Mouse (Mus musculus) forebrain, embryonic 12.5 days (tissue): ENCODE data around the gene Ncs1. TPM values are rescaled to one million over a fixed set of nuclear protein-coding genes. Genes with fewer than 3 reads are reported as not detected.

ENCODE experiments used
- ATAC-seq: fragments of 200-750 bp; cut with Nextera tagmentation; 2 replicates; pipeline ENCODE4 v1.8.0; 2017; ENCODE audit warnings: moderate TSS enrichment; ENCODE audit not compliant: low FRiP score
- H3K27ac ChIP-seq: fragments of 300-500 bp; sonication (generic); 2 replicates; pipeline ENCODE4 v1.5.1; 2016; ENCODE audit warnings: mild to moderate bottlenecking
- H3K27me3 ChIP-seq: fragments of 300-500 bp; sonication (generic); 2 replicates; pipeline ENCODE4 v1.6.1; 2016; ENCODE audit warnings: mild to moderate bottlenecking
- H3K36me3 ChIP-seq: fragments of 300-500 bp; sonication (generic); replicated peaks from 2 replicates; pipeline ENCODE4 v1.6.1; 2016; ENCODE audit warnings: mild to moderate bottlenecking
- H3K4me1 ChIP-seq: fragments of 300-500 bp; sonication (generic); 2 replicates; pipeline ENCODE4 v1.6.1; 2016
- H3K4me2 ChIP-seq: fragments of 300-500 bp; sonication (generic); 2 replicates; pipeline ENCODE4 v1.6.1; 2016; ENCODE audit warnings: mild to moderate bottlenecking, moderate library complexity
- H3K4me3 ChIP-seq: fragments of 300-500 bp; sonication (generic); replicated peaks from 2 replicates; pipeline ENCODE4 v1.5.1; 2016; ENCODE audit warnings: mild to moderate bottlenecking
- H3K9ac ChIP-seq: fragments of 300-500 bp; sonication (generic); 2 replicates; pipeline ENCODE4 v1.6.1; 2016; ENCODE audit warnings: mild to moderate bottlenecking
- H3K9me3 ChIP-seq: fragments of 300-500 bp; sonication (generic); 2 replicates; pipeline ENCODE4 v1.6.1; 2016
- WGBS: fragments of 180-500 bp; shearing (Covaris S2); methylation state at CpG from one replicate; pipeline ENCODE4 v1.1.7; 2016; 5-methylcytosine and 5-hydroxymethylcytosine counted together
- polyA plus RNA-seq: library from polyadenylated mRNA; unstranded; fragments of >200 nt; fragmentation: Nextera tagmentation; extraction: Ambion mirVana; gene quantifications from 2 replicates; pipeline ENCODE4 v1.2.1, GENCODE M21; 2016

Gene Ncs1
- polyA plus RNA-seq, 1 experiment from 2014 or later, result 70.0 TPM

DNA sequence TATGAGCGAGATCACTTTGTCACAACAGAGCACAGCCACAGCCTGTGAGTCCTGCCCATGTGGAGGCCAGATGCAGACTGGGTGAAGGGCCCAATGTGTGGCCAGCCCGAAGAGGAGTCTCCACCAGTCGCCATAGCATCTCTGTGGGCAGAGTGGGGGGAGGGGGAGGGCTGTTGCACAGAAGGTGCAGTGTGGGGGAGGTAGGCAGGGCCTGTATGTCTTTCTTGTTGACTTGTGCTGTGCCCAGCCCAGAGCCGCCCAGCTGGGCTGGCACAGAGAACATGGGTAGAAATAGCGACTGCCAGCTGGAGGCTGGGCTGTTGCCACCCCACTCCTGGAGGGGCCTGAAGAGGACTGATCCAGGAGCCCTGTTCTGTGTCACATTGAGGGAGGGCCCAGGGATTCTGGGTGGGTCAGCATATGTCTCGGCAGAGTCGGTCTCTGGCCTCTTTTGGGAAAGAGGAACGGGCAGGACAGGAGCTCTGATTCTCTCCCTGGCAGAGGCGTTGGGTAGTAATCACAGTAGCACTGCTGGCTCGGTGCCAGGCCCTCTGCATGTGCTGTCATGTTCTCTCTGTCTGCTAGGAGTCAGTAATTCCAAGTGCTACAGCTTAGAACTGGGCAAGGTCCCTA is 18.2 kb downstream of the Ncs1 start:
- peak overlapping the region; percentile 25; the same call in 1 of the 2 replicates for H3K4me2 ChIP-seq
- peaks cover 68% of the 10 kb centered on the region for H3K4me1 ChIP-seq
- peak overlapping the region; percentile 3; the same call in 1 of the 2 replicates for H3K9ac ChIP-seq
- H3K36me3 ChIP-seq, result peaks cover 8% of the 10 kb centered on the region; the same call in 1 of the 2 replicates
- ATAC-seq, result no peak; the same call in 1 of the 2 replicates
- no peaks in the 10 kb centered on the region for H3K27me3 ChIP-seq
- peak overlapping the region; percentile 76 for H3K27ac ChIP-seq
- no peaks in the 10 kb centered on the region for H3K9me3 ChIP-seq
- WGBS, result 48% methylated on average over 10 of the region's 10 CpGs
- no peak overlapping the region for H3K4me3 ChIP-seq

DNA sequence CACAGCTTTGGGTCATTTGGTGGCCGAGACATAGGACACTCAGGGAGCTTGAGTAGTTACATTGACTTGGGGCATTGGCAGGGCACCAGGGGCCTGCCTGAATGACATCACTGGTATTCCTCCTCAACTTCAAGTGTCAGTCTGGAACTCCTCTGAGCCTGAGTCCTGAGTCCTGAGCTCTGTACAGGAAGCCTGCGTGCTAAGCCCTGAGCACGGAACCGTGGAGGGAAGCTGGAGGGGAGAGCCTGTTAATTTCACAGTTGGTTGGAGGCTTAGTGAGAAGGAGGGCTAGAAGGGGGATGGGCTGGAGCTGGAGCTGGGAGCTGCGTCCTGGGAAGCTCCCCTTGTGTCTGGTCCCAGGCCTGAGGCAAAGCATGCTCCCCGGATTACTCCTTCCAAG is 21.8 kb downstream of the Ncs1 start:
- no peak overlapping the region for H3K4me2 ChIP-seq
- WGBS, result 12% methylated on average over 6 of the region's 6 CpGs
- H3K4me3 ChIP-seq, result no peak overlapping the region
- peaks cover 62% of the 10 kb centered on the region for H3K4me1 ChIP-seq
- ATAC-seq, result peak; percentile 61
- H3K9ac ChIP-seq, result no peak overlapping the region
- H3K9me3 ChIP-seq, result no peaks in the 10 kb centered on the region
- H3K36me3 ChIP-seq, result peaks cover 9% of the 10 kb centered on the region; the same call in 1 of the 2 replicates
- H3K27ac ChIP-seq, result peak overlapping the region; percentile 62
- H3K27me3 ChIP-seq, result no peaks in the 10 kb centered on the region

DNA sequence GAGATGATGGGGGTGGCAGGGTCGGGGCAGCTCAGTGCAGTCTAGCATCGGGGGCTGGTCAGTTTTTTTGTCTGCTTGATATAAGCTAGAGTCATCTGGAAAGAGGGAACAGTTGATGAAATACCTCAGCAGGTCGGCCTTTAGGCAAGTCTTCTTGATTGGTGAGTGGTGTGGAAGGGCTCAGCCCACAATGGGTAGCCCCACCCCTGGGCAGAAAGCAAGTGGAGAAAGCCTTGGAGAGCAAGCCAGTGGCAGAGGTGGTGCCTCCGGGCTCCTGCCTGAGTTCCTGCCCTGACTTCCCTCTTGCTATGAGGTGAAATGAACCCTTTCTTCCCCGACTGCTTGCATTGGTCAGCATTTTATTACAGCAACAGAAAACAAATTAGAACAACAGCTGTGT is 23.0 kb downstream of the Ncs1 start:
- H3K27ac ChIP-seq, result 0 out of 2 replicates have a peak overlapping the region, but pooled peaks have one; percentile 42
- H3K9ac ChIP-seq, result no peak overlapping the region
- H3K9me3 ChIP-seq, result no peaks in the 10 kb centered on the region
- H3K4me3 ChIP-seq, result no peak overlapping the region
- peaks cover 13% of the 10 kb centered on the region; the same call in 1 of the 2 replicates for H3K36me3 ChIP-seq
- no peaks in the 10 kb centered on the region for H3K27me3 ChIP-seq
- peaks cover 50% of the 10 kb centered on the region for H3K4me1 ChIP-seq
- WGBS, result 47% methylated on average over 5 of the region's 5 CpGs
- no peak for ATAC-seq
- H3K4me2 ChIP-seq, result no peak overlapping the region

DNA sequence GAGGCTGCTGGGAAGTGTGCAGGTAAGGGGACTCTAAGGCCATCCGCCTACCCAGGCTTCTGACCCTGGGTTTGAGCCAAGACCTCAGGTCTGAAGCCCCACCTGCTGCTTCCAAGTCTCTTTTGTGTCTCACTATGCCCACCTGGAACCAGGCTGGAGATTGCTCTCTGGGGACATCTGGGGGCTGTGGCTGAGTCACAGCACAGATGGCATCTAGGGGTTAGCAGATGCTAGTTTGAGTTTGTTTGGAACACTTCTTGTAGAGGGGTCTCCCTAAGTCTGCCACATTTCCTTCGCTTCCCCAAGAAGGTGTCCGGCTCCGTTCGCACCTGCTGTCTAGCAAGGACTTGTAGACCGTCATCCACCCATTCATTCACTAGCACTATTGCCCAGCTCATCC is 23.6 kb downstream of the Ncs1 start:
- ATAC-seq, result no peak
- Histone ChIP-seq H3K4me1 (peaks cover 47% of the 10 kb centered on the region), H3K27ac (0 out of 2 replicates have a peak overlapping the region, but pooled peaks have one; percentile 42), H3K4me2 (no peak overlapping the region), H3K4me3 (no peak overlapping the region), H3K27me3 (no peaks in the 10 kb centered on the region), H3K36me3 (peaks cover 13% of the 10 kb centered on the region; the same call in 1 of the 2 replicates), H3K9me3 (no peaks in the 10 kb centered on the region), H3K9ac (no peak overlapping the region)
- 78% methylated on average over 6 of the region's 6 CpGs for WGBS

DNA sequence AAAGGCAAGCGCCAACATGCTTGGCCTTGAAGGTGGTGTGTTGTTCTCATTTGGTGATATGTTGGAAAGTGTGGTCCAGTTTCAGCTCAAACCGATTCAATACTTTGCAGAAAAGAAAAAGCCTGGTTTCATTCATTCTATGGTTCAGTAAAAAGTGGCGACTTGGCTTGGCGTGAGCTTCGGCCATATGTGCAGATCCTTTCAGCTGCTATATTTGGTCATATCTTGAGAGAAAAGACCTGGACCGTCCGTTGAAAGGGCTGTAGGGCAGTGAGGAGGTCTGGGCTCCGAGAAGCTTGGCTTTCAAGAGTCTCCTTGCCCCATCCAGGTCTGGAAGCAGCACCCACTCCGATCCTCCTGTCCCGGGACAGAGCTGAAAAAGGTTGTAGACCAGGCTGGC is 24.2 kb downstream of the Ncs1 start:
- H3K9ac ChIP-seq, result no peak overlapping the region
- H3K9me3 ChIP-seq, result no peaks in the 10 kb centered on the region
- no peak overlapping the region for H3K4me3 ChIP-seq
- peaks cover 43% of the 10 kb centered on the region for H3K4me1 ChIP-seq
- no peak overlapping the region for H3K27ac ChIP-seq
- 95% methylated on average over 10 of the region's 10 CpGs for WGBS
- peaks cover 13% of the 10 kb centered on the region; the same call in 1 of the 2 replicates for H3K36me3 ChIP-seq
- ATAC-seq, result no peak
- H3K4me2 ChIP-seq, result no peak overlapping the region
- no peaks in the 10 kb centered on the region for H3K27me3 ChIP-seq

DNA sequence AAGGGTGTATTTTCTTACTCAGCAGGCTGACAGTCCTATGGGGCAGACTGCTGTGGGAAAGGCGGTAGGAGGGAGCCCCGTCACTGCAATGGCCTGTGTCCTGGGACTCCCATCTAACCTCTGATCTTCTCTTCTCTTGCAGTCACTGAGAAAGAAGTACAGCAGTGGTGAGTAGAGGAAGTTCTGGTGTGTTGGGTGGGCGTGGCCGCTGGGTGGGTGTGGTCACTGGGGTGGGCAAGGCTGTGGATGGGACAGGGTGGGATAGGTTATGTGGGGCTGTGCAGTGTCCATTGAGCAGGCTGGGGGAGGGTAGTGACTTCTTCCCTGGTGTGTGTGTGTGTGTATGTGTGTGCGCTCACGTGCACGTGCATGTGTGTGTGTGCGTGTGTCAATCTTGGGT is 24.8 kb downstream of the Ncs1 start:
- Histone ChIP-seq H3K27me3 (no peaks in the 10 kb centered on the region), H3K27ac (no peak overlapping the region), H3K4me3 (no peak overlapping the region), H3K4me2 (no peak overlapping the region), H3K36me3 (peaks cover 18% of the 10 kb centered on the region), H3K9ac (no peak overlapping the region), H3K4me1 (peaks cover 37% of the 10 kb centered on the region), H3K9me3 (no peaks in the 10 kb centered on the region)
- WGBS, result 93% methylated on average over 8 of the region's 8 CpGs
- no peak for ATAC-seq

DNA sequence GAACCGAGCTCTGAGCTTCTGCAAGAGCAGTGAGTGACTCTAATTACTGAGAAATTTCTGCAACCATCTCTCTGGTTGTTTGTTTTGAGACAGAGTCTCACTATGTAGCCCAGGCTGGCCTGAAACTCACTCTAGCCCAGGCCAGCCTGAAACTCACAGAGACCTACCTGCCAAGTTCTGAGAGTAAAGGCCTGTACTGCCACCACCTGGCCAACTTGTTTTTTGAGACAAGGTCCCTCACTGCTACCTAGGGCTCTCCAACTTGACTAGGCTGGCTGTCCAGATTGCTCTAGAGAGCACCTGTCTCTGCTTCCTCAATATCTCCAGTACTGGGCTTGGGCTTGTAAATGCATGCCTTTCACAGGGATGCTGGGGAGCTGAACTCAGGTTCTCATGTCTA is 25.4 kb downstream of the Ncs1 start:
- no peak overlapping the region for H3K4me3 ChIP-seq
- 100% methylated on average over 1 of the region's 1 CpGs for WGBS
- H3K27me3 ChIP-seq, result no peaks in the 10 kb centered on the region
- peaks cover 22% of the 10 kb centered on the region for H3K36me3 ChIP-seq
- no peak overlapping the region for H3K4me2 ChIP-seq
- no peak overlapping the region for H3K9ac ChIP-seq
- no peak for ATAC-seq
- peaks cover 31% of the 10 kb centered on the region for H3K4me1 ChIP-seq
- H3K27ac ChIP-seq, result no peak overlapping the region
- H3K9me3 ChIP-seq, result no peaks in the 10 kb centered on the region

DNA sequence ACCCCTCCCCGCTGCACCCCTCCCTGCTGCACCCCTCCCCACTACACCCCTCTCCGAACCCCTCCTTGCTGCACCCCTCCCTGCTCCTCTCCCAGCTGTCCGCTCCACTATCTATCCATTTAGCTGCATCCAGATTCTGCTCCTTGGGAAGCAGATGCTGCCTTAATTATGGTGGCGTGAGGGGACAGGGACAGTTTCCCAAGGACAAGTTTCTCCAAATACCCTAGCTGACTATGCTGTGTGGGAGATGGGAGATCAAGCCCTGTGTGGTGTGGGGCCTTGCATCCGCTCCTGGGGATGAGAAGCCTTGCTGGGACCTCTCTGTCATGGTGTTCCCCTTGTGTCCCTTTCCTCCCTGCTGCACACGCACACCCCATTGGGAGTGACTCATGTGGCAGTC is 29.4 kb downstream of the Ncs1 start:
- Histone ChIP-seq H3K4me3 (no peak overlapping the region), H3K27me3 (no peaks in the 10 kb centered on the region), H3K4me2 (no peak overlapping the region), H3K9ac (no peak overlapping the region), H3K4me1 (peaks cover 19% of the 10 kb centered on the region), H3K27ac (no peak overlapping the region), H3K9me3 (no peaks in the 10 kb centered on the region), H3K36me3 (peaks cover 27% of the 10 kb centered on the region)
- ATAC-seq, result no peak
- WGBS, result 78% methylated on average over 6 of the region's 6 CpGs

DNA sequence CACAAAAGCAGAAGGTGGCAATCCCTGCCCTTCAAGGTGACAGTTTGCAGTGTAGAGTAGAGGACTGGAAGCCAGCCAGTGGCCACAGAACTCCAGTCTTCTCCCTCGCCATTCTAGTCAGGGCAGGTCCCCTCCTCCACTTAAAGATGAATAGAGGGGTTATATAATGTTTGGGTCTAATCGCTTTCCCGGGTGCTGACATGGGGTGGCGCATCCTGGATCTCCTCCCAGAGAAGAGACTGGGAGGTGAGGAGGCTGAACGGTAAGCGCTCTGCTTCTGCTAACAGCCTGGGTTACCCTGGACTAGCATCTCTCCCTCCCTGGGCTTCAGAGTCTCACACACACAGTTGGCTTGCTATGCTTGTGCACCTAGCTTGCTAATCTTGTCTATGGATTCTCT is 32.2 kb downstream of the Ncs1 start:
- Histone ChIP-seq H3K27ac (no peak overlapping the region), H3K36me3 (peaks cover 46% of the 10 kb centered on the region), H3K4me1 (peaks cover 19% of the 10 kb centered on the region), H3K27me3 (no peaks in the 10 kb centered on the region), H3K9me3 (no peaks in the 10 kb centered on the region), H3K9ac (no peak overlapping the region), H3K4me3 (no peak overlapping the region), H3K4me2 (no peak overlapping the region)
- WGBS, result 71% methylated on average over 6 of the region's 6 CpGs
- ATAC-seq, result no peak

DNA sequence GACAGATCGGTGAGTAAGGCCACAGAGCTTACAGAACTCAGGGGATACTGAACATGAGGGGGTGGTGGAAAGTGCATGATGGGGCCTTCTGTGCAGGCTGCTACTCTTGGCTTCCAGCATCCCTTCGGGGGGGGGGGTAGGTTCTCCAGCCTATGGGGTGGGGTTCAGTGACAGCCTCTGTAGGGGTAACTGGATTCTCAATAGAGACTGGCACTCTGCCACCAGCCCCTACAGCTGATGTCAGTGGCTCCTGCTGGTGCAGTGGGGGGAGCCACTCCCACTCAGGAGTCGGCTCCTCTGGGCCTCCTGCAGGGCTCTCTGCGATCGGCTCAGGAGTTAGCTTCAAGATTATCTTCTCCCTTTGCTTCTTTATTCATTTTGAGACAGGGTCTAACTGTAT is 32.9 kb downstream of the Ncs1 start:
- Histone ChIP-seq H3K27me3 (no peaks in the 10 kb centered on the region), H3K9ac (no peak overlapping the region), H3K27ac (no peak overlapping the region), H3K4me1 (peaks cover 19% of the 10 kb centered on the region), H3K4me3 (no peak overlapping the region), H3K36me3 (peaks cover 43% of the 10 kb centered on the region), H3K9me3 (no peaks in the 10 kb centered on the region), H3K4me2 (no peak overlapping the region)
- WGBS, result 68% methylated on average over 5 of the region's 5 CpGs
- ATAC-seq, result no peak

DNA sequence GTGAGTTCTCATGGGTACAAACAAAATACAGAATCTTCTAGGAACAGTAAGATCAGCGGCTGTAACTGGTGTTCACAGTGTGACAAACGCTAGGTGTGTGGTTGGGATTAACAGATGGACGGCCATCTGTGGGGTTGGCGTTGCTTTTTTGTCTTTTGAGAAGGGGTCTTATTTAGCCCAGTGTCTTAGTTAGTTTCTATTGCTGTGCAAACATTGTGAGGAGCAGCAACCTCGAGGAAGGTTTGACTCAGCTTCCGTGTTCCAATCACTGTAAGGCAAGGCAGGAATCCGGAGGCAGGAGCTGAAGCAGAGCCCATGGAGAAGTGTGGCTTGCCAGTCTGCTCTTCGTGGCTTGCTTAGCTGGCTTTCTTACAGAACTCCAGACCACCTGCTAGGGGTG is 35.5 kb downstream of the Ncs1 start:
- Histone ChIP-seq H3K4me2 (no peak overlapping the region), H3K4me1 (peaks cover 14% of the 10 kb centered on the region; the same call in 1 of the 2 replicates), H3K9me3 (no peaks in the 10 kb centered on the region), H3K36me3 (peaks cover 59% of the 10 kb centered on the region), H3K27ac (no peak overlapping the region), H3K27me3 (no peaks in the 10 kb centered on the region), H3K9ac (no peak overlapping the region), H3K4me3 (no peak overlapping the region)
- no peak for ATAC-seq
- WGBS, result 79% methylated on average over 8 of the region's 8 CpGs

DNA sequence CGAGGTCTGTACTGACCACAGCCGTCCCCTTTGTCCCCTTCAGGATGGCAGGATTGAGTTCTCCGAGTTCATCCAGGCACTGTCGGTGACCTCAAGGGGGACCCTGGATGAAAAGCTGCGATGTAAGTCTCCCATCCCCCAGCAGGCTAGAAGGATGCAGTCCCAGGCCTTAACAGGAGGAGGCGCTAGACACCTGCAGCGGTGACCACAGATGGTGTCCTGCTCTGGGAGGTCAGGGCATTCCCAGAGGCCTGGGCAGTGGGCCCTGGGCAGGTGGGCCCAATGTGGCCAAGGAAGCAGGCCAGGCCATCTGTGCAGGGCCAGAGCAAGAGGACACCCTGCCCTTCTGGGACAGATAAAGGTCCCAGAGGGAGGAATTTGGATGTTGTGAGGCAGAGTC is 36.6 kb downstream of the Ncs1 start:
- no peak overlapping the region for H3K4me3 ChIP-seq
- peaks cover 10% of the 10 kb centered on the region; the same call in 1 of the 2 replicates for H3K4me1 ChIP-seq
- H3K27me3 ChIP-seq, result no peaks in the 10 kb centered on the region
- WGBS, result 45% methylated on average over 7 of the region's 7 CpGs
- peaks cover 60% of the 10 kb centered on the region for H3K36me3 ChIP-seq
- no peak overlapping the region for H3K4me2 ChIP-seq
- H3K9me3 ChIP-seq, result no peaks in the 10 kb centered on the region
- no peak overlapping the region for H3K9ac ChIP-seq
- no peak overlapping the region for H3K27ac ChIP-seq
- ATAC-seq, result no peak

DNA sequence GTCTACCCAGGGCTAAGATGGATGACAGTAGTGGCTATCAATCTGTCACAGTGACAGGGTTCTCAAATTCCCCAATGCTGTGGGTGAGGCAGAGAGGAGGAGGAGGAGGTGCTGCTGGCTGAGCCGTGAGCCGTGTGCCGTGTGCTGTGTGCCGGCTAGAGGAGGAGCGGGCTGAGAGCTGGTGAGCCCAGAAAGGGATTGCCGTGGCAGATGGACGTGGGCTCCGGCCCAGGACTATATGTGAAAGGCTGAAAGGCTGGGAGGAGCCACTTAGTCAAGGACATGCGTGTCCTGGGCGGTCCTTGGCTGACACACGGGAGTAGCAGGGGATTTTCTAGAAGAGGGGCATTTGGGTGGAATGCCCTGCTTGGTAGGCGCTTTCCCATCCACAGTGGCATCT is 37.3 kb downstream of the Ncs1 start:
- WGBS, result 94% methylated on average over 12 of the region's 12 CpGs
- Histone ChIP-seq H3K4me2 (no peak overlapping the region), H3K9ac (no peak overlapping the region), H3K4me3 (no peak overlapping the region), H3K9me3 (no peaks in the 10 kb centered on the region), H3K36me3 (peaks cover 66% of the 10 kb centered on the region), H3K27ac (no peak overlapping the region), H3K4me1 (peaks cover 5% of the 10 kb centered on the region; the same call in 1 of the 2 replicates), H3K27me3 (no peaks in the 10 kb centered on the region)
- no peak for ATAC-seq
